Mouse (Mus musculus): ENCODE measurements around the gene Tecpr1.
A peak's percentile ranks its signal among the peaks of the same experiment; 100 is the strongest.

Gene Tecpr1

GRCm38 (mm10) chr5:144223503-144223862 is at the start of gene Tecpr1:
Gene Tecpr1 (minus strand): TSS chr5:144223615.
- peak; percentile 97 for DNase-seq (ENCODE audit: low spot score in 2 of 2)

DNA sequence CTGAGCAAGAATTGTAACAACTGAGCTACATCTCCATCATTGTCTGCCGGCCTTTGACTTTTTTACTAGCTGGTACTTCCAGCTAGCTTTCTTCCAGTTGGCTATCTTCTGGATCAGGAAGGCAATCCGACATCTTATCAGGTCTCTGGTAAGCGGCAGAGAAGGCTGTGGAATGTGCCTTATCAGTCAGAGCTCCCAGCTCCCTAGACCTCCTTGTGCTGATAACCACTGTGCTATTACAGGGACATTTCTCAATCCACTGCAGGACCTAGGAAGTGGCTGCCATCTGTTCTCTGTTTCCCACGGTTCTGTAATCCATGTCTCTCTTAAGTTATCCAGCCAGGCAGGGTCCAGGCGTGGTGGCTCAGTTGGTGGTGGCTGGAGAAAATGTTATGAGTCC is 48.4 kb upstream of the Tecpr1 start:
- DNase-seq (ENCODE audit: low spot score in 2 of 2), result no peak

DNA sequence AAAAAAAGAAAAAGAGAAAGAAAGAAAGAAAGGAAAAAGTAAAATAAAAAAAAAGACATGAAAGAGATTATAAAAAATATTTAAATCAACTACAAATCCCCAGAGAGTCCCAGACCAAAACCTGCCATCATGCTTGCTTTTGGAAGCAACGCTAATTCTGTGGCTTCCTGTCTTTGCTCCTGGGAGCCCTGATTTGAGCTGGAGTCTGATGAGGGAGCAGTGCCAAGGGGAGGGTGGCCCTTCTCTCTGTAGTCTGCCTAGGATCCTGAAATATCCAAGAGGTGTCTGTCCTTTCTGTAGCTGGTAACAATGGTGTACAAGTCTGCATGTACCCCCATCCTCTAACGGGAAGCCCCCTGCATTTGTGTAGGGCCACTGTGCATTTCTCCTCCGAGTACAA is 47.7 kb upstream of the Tecpr1 start:
- DNase-seq (ENCODE audit: low spot score in 2 of 2), result no peak

- no peak for DNase-seq (ENCODE audit: low spot score in 2 of 2)
Measured at GRCm38 (mm10) chr5:144270420-144270819, 47.0 kb upstream of the Tecpr1 start.

- no peak for DNase-seq (ENCODE audit: low spot score in 2 of 2)
Measured at GRCm38 (mm10) chr5:144269926-144270325, 46.5 kb upstream of the Tecpr1 start.

GRCm38 (mm10) chr5:144267535-144268241 is 44.3 kb upstream of the Tecpr1 start:
- peak; percentile 79 to 80 for DNase-seq (ENCODE audit: low spot score in 2 of 2)

GRCm38 (mm10) chr5:144263496-144263895 is 40.1 kb upstream of the Tecpr1 start:
- no peak for DNase-seq (ENCODE audit: low spot score in 2 of 2)

- no peak for DNase-seq (ENCODE audit: low spot score in 2 of 2)
Measured at GRCm38 (mm10) chr5:144263082-144263481, 39.7 kb upstream of the Tecpr1 start.

DNA sequence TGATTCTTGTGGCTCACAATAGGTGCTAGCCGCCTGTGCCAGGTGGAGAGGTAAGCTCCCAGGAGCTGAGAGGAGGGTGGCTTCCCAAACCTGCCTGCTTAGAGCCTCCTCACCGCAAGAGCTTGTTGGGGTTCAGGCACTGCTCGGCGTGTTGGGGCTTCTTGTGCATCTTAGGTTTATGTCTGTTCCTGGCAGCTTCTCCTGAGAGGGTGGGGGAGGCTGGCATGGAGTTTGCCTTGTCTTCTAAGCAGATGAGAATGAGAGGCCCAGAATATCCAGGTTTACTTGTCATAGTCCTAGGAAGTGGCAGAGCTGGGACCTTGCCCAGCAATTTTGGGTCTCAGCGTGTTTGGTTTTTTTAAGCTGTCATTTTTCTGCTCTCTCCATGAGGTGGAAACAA is 38.4 kb upstream of the Tecpr1 start:
- DNase-seq (ENCODE audit: low spot score in 2 of 2), result peak in 1 of 2 experiments; percentile 55

GRCm38 (mm10) chr5:144261309-144261708 is 37.9 kb upstream of the Tecpr1 start:
- no peak for DNase-seq (ENCODE audit: low spot score in 2 of 2)

DNA sequence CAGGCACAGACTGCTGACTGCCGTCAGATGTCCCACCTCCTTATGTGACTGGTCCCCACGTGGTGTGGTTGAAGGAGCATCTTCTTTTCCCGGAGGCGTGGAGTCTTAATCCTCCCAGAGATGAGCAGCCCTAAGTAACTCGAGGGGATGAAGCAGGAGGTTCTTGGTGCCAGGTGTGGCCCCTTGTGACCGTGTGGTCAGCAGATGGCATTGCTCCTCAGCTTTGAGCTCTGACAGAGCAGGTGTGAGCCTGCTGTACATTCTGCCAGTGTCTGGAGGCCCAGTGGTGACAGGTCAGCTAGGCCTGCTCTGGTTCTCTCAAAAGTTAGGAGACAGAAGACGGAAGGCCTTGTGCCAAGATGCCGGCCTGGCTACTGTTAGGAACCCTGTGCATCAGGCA is 37.0 kb upstream of the Tecpr1 start:
- DNase-seq (ENCODE audit: low spot score in 2 of 2), result no peak

GRCm38 (mm10) chr5:144259228-144259627 is 35.8 kb upstream of the Tecpr1 start:
- DNase-seq (ENCODE audit: low spot score in 2 of 2), result no peak

- DNase-seq (ENCODE audit: low spot score in 2 of 2), result no peak
Measured at GRCm38 (mm10) chr5:144258687-144259086, 35.3 kb upstream of the Tecpr1 start.

DNA sequence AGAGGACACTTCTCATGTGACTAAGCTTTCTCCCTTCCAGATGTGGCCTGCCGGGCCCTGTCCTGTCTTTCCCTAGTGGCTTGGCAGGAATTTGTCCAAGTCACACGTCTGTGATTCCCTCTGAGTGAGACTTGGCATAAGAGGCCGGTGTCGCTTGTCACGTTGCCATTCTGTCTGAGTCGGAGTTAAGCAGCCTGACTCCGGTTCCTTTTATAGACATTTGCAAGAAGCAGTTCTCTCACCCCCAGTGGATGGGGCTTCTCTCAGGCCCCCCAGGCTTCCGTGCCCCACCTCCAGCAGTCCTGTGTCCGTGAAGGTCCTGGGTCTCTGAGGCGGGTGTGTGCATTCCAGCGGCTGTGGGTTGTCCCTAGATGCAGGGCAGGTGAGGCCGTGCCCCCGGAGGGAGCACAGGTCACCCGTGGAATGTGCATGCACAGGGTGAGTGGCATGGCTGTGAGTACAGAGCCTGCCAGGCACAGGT is 34.8 kb upstream of the Tecpr1 start:
- peak in 1 of 2 experiments; percentile 68 for DNase-seq (ENCODE audit: low spot score in 2 of 2)

DNA sequence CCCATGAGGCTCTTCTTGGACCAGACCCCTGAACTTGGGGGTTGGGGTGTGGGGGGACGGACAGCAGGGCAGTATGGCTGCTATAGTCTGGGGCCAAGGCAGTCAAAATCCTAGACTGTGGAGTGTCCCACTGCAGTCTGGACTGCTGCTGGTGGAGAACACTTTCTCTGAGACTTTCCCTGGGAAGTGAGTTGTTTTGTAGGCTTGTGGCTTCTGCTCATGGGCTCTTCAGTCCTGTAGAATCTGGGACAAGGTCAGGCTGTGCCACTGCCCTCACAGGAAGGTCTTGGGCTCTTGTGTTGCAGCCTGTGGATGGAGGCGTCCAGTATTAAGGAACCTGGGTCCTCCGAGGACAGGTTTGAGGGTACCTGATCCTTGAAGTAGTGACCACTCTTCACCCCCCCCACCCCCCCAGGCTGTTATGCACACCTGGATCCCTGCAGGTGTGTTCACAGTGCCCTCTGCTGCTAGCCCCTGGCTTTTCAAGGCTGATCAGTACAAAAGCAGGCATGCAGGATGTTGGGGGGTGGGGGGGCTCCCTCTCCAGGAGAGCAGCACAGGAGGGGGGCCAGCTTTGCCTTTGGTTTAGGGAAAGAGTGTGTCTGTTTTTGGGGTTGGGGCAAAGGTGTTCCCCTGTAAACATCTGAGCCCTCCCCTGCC is 34.2 kb upstream of the Tecpr1 start:
- no peak for DNase-seq (ENCODE audit: low spot score in 2 of 2)

- no peak for DNase-seq (ENCODE audit: low spot score in 2 of 2)
Measured at GRCm38 (mm10) chr5:144256888-144257287, 33.5 kb upstream of the Tecpr1 start.

- DNase-seq (ENCODE audit: low spot score in 2 of 2), result no peak
Measured at GRCm38 (mm10) chr5:144256541-144256870, 33.1 kb upstream of the Tecpr1 start.

GRCm38 (mm10) chr5:144255632-144256540 is 32.5 kb upstream of the Tecpr1 start:
- peak; percentile 53 to 71 for DNase-seq (ENCODE audit: low spot score in 2 of 2)

- peak; percentile 87 for DNase-seq (ENCODE audit: low spot score in 2 of 2)
Measured at GRCm38 (mm10) chr5:144254811-144255631, 31.6 kb upstream of the Tecpr1 start.

DNA sequence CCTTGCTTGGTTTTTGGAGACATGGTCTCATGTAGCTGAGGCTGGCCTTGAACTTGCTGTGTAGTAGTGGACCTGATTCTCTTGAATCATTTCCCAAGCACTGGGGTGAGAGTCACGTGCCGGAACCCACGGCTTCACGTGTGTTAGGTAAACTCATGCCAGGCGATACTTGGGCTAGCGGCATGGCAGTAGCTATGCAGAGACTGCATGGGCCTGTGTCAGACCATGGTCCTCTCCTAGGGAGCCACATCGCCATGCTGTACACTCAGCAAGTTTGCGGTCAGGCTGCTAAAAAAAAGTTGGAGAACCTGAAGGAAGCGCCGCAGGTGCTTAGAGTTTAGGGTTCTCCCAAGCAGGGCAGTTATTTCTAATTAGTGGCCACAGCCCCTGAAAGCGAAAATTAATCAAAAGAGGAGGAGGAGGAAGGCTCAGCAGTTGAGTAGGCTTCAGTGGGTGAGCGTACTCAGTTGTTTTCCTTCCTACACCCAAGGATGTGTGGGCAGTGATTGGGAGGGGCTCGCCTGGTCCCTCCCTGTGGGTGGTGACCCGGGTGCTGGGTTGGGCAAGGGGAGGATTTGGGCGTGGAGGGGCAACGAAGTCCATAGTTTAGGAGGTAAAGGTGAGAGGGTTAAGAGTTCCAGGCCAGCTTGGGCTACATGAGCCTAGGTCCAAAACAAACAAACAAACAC is 30.9 kb upstream of the Tecpr1 start:
- no peak for DNase-seq (ENCODE audit: low spot score in 2 of 2)

- no peak for DNase-seq (ENCODE audit: low spot score in 2 of 2)
Measured at GRCm38 (mm10) chr5:144253212-144253611, 29.8 kb upstream of the Tecpr1 start.

All from right cerebral cortex, postnatal 10 days (tissue).